Mouse (Mus musculus) heart, adult 2 months (tissue): ENCODE results near the gene Galm.

Experiments used
- CTCF ChIP-seq: fragments of 200-600 bp; IDR thresholded peaks from 2 replicates; pipeline ENCODE4 v1.8.1; 2022; ENCODE audit warnings: antibody characterized with exemption, mild to moderate bottlenecking, moderate library complexity
- EP300 ChIP-seq: fragments of 200-500 bp; IDR thresholded peaks from 2 replicates; pipeline ENCODE4 v1.6.1; 2011; ENCODE audit warnings: low read depth, low read length, control low read depth; ENCODE audit not compliant: insufficient read depth
- POLR2A ChIP-seq: fragments of 200-500 bp; IDR thresholded peaks from 2 replicates; pipeline ENCODE4 v1.6.1; 2011; ENCODE audit warnings: mild to moderate bottlenecking, low read depth, low read length, control low read depth; ENCODE audit not compliant: insufficient read depth

- TF ChIP-seq CTCF (no peak), EP300 (no peak), POLR2A (no peak)
Measured at GRCm38 (mm10) chr17:80096043-80096719, 31.1 kb upstream of the Galm start.
